Mouse (Mus musculus): ENCODE measurements around the gene Kalrn. TPM values are rescaled to one million over a fixed set of nuclear protein-coding genes. Genes with fewer than 3 reads are reported as not detected.
A peak's percentile ranks its signal among the peaks of the same experiment; 100 is the strongest.

The Kalrn gene
- total RNA-seq, 2 experiments from 2014 or later = 20.9 to 21.2 TPM

DNA sequence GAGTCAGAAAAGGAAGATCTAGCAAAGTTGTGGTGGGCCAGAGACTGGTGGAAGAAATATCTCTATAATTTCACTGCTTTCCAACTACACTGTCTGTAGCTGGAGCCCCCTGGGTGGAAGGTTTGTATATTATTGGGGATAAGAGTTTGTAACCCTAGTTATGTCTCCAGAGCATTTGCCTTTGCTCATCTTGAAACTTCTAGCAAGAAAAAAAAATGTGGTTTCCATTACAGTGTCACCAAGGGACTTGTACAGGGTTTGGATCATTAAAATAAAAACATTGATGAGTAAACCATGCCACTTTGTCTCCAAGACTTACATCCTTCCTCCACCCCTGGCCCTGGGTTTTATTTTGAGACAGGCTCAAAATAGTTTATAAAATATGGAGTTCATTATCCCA lies 71.2 kb downstream of the Kalrn start:
- no peak for DNase-seq

DNA sequence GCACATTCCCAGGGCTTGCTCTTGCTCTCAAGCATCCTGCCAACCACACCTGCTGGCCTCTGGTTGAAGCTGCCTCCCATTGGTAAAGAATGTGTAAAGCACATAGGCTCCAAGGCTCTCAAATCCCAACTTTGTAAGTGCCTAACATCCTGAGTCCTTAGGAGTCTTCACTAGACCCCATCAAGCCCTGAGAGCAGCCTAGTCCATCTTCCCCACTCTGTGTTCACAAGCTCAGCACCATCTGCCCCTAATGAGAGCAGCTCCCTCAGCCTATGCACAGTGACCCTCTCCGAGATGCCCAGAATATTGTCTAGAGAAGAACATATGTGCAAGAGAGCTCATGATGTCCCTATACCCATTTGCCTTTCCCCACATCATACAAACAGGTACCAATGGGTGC lies 78.6 kb downstream of the Kalrn start:
- DNase-seq = no peak

DNA sequence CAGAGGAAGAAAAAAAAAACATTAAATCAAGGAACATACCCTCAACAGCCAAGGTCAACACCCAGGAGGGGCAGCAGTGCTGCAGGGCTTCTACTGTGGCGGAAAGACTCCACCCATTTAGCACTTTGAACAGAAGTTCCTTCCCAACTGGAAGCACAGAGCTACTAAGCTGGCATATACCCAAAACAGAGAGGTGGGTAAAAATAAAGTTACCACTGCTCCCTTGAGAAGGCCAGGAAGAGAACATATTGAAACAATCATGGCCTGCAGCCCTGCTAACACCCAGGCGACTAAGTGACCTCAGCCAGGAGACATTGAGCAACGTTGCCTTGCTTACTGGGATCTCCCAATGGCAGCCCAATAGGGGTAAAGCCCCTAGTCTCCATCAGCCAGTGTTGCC lies 79.4 kb downstream of the Kalrn start:
- DNase-seq = peak; percentile 70 to 88

DNA sequence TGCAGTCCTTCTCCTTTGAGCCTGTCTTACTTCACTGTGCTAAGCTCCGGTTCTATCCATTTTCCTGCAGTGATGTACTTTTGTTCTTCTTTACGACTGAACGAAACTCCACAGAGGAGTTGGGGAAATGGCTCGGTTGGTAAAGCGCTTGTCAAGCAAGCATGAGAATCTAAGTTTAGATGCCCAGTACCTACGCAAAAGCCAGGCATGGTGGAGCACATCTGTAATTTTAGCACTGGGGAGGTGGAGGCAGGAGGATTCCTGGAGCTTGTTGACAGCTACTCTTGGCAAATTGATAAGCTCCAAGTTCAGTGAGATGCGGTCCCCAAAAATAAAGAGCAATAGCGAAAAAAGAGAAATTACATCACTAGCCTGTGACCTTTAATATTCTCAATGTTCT lies 82.1 kb downstream of the Kalrn start:
- DNase-seq = no peak

DNA sequence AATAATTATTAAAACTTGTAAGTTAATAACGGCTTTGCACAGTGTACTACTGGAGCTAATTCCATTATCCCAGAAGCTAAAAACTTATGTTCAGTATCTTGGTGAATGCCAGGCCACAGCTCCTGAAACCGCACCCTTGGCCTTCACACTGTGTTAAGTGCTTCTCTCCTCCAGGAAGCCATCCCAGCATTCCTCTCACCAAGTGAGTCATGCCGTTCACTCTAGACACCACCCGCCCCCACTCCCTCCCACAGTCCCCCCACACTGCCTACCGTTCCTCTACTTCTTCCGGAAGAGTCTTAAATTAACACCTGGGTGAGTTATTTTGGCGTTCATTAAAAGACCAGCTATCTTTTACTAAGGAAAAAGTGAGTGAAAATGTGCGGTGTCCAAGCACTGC lies 82.8 kb downstream of the Kalrn start:
- peak in 1 of 2 experiments; percentile 49 for DNase-seq

DNA sequence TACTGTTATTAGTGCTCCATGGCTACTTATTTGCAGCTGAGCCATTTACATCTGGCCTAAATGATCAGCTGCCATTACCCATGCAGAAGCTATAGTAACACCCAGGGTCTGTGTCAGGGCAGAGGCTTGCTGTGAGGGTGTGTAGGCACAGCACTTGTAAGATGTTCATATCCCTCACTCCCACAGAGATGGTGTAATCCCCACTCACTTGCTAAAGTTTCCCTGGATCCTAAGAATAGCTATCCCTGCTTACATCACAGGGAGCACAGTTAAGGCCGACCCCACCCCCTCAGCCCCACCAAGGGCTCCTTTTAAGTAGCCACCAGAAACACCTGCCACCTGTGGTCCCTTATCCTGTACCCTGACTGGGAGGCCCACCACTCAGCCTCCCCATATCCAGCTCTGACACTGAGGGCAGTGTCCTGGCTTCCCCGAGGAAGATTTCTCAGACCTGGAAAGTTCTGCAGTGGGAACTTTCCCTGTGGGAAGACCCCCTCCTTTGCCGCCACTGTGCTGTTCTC lies 83.5 kb downstream of the Kalrn start:
- DNase-seq = no peak

DNA sequence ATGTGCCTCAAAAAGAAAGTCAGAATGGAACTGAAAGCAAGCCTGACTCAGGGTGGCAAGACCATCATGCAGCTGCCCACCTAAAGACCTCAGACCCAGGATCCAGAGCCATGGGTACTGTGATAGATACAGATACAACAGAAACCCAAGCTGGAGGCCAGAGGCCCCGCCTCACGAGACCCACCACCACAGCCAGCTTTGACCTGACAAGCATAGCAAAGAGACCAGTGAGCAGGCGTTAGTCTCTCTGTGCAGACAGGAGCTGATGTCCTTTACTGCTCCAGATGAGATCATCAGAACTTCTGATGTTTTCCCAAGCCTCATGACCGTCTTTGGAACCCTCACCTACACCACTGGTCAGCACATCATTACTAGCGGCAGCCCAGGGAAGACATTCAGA lies 85.5 kb downstream of the Kalrn start:
- no peak for DNase-seq

DNA sequence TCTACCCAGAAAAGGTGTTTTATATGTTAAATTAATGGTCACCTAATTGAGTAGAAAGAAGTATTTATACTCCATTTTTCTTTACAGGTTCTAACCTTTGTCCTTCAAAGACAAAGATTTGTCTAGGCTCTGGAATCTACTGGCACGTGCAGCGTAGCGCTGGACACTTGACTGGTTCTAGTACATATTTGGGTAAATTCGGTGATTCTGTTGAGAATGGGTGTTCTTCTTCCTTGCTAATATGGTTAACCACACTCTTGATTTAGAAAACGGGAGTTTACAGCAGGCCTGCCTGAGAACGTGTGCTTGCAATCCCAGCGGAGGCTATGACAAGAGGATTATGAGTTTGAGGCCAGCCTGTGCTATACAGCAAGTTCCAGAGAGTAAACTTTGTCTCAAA lies 86.1 kb downstream of the Kalrn start:
- no peak for DNase-seq

DNA sequence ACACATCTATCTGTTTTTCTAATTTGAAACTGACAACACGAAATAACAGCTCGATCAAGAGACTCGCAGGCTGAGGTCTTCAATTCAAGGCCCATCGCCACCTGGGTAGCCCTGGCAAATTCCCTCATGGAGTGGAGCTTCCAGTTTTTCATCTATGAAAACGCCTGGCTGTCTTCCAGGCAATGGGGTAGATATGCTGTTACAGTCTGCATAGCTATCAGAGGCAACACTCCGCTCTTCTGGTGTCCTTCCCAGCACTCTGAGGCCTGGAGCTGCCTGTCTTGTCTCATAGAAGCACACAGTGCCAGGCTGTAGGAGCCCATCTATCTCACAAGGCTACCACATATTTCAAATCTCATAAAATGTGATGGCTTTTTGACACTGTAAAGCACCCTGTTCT lies 87.8 kb downstream of the Kalrn start:
- DNase-seq = peak in 1 of 2 experiments; percentile 20

DNA sequence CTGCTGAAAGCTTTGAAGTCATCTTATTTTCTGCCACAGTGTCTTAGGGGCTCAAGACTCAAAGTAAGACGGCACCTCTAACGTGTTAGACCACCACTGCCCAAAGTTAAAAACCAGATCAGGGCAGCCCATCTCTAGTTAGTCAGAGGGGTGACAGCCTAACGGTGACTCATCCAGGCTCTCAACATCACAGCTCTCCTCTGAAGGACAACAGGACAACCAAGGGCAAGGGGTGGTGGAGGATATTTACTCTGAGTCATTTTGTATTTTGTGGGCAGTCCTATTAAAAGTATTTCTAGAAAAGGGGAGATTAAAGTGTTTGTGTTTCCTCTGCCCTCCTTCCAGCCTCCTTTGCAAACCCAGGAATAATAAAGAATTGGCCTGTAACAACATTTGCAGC lies 88.4 kb downstream of the Kalrn start:
- no peak for DNase-seq

DNA sequence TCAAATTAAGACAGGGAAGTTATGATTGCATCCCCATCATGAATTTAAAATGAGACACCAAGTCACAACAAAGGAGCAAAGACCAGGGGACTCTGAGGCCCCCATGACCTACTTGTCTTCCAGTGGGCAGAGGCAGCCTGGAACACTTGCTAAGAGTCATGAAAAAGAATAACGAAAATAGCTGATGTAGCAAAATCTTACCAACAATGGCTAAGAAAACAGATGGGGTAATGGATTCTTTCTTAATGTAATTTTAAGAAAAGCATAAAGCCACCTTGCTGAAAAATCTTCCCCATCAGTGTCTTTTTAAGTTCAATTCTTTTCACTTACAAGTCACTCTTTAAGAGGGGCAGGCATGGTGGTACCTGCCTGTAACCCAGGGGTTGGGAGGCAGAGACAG lies 89.1 kb downstream of the Kalrn start:
- no peak for DNase-seq

DNA sequence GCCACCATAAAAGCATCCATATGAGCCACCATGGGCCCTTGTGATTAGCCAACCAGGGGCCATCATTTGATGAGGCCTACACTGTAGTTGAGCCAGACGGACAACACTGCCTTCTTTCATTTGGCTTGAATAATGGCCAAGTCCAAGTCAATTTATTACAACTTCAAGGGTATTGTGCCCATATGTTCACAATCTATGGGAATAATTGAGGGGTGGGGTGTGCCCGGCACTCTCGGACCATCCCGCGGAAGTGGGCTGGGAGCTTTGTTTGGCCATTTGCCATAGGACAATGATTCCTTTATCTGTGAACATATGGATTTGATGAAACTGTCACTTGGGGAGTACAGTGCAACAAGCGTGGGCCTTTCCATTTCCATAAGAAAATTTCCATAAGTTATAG lies 89.6 kb downstream of the Kalrn start:
- no peak for DNase-seq

DNA sequence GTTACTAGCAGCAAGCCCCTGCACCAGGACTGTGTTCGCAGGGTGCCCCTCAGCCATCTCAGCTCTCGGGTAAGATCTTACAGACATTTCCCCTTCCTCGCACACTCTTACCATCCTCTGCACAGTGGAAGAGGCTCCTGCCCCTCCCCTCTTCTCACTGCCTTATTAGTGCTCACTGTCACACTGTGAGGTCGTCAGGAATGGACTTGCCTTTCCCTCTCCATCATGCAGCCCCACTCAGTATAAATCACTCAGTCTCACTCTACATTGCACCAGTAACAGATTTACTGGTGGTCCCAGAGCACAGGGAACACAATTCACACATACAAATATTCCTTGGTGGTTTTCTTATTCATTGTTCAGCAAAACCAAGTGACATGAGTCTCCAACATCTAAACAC lies 98.6 kb downstream of the Kalrn start:
- no peak for DNase-seq

DNA sequence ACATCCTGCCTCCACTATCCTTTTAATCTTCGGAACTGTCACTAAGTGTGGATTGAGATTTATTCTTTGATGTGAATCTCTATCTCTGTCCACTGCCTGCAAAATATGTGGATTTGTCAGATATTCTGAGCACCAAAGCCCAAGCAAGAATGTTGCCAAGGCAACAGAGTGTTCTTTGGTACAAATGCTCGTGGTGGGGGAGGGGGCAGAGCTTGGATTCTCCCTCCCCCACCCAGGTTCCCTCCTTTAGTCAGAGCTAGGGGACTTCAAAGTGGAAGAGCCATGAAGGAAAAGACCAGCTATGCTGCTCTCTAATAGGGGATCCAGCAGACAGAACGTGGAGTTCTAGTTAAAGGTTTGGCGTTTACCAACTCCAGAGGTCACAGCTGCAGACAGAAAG lies 99.4 kb downstream of the Kalrn start:
- no peak for DNase-seq

DNA sequence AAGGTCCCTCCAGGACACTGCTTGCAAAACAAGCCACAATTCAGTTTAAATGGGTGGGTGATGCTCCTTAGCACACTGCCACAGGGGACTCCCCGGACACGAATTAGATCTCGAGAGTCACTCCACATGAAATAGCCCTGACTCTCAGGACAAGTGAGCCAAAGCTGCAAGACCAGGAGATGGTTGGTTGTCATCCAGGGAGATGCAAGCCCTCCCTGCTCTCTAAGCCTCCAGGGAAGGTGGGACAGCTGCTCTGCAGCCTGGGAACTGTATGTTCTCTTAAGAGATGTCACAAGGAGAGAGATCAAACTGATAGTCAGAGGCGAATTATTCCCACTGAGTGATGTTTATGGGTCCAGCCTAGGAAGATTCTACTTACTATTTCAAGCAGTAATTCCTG lies 101.9 kb downstream of the Kalrn start:
- peak in 1 of 2 experiments; percentile 37 for DNase-seq

DNA sequence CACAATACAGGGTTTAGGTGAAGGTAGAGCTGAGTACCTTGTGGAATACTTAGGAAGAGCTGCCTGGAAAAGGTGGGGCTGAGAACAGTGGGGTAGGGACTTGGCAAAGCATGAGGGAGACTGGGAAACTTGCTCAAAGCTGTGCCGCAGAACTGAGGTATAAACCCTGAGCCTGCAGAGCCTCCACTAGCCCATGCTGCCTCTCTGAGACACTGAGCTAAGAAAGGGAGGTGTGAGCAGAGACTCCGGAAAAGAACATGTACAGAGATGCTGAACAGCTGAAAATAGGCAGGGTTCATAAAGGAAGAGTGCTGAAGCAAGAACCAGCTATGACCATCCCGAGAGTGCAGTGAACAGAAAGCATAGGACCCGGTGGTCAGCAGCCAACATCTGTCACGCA lies 103.0 kb downstream of the Kalrn start:
- no peak for DNase-seq

DNA sequence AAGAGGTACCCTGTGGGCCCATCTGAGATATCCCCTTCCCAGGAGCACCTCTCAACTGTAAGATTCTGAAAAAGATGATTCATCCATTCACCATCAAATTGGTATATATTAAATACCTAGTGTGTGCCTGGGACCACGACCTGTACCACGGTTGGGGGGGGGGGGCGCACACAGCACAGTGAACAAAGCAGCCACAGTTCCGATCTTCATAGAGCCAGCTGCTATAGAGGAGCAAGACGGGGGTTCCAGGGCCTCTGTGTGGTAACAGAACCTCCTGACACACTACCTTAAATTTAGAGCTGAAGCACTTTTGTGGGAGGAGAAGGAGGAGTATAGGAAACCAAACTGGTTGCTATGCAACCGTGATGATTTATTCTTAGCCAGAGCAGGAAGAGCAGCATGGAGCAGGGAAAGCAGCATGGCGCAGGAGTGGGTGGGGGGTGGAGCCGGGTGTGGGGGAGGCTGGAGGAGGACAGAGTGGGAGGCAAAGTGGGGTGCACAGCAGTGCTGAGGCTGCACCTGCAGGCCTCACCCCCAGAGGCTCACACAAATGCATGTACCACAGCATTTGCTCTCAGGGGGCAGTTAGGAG lies 104.0 kb downstream of the Kalrn start:
- DNase-seq = peak; percentile 27 to 40

DNA sequence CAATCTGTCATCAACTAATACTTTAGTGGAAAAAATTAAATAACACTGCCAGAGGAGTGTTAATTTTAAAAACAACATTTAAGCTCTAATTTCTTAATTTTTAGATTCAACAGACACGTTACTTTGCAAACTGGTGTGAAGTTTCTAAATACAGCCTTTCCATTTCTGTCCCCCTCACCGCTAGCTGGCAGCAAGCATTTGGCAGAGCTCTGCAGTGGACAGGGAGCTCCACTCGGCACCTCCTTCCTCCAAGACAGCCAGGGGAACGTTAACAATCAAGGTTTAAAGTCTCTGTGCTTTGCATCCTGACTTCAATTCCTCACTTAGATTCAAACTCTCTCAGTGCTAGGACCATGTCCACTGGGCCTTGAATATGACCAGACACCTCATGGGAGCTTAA lies 106.7 kb downstream of the Kalrn start:
- DNase-seq = peak; percentile 53 to 54

DNA sequence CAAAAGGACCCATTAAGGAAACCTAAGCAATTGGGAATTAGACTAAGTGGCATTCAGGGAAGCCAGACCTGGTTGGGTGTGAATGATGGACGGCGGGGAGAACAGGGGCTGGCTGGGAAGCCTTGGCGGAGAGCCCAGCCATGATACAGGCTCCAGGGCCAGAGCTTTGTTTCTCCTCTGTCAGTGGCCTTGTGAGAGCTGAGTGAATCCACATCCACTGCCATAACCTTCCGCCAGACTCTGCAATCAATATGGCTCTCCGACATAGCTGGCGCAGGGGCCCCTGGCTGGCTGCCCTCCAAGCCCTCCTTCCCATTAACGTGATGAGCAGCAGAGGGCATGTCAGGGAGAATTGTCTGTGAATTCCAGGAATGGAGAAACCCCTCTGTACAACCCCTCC lies 117.0 kb downstream of the Kalrn start:
- DNase-seq = peak; percentile 58 to 63

DNA sequence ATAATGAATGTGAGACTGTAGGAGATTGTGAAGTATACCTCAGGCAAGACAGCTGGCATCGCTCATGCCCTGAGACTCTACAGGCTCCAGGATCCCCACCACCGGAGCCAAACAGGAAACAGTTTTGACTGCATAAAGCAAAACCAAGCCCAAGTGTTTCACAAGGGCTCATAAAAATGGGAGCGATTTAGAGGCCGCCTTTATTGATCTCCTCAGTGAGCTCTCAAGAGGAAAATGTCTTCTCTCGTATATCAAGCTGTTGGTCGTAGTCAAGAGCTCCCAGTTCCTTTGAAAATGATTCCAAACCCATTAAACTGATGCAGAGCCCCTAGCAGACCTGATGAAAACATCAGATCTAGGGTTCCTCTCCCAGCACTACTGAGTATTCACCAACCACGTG lies 127.7 kb downstream of the Kalrn start:
- no peak for DNase-seq

DNA sequence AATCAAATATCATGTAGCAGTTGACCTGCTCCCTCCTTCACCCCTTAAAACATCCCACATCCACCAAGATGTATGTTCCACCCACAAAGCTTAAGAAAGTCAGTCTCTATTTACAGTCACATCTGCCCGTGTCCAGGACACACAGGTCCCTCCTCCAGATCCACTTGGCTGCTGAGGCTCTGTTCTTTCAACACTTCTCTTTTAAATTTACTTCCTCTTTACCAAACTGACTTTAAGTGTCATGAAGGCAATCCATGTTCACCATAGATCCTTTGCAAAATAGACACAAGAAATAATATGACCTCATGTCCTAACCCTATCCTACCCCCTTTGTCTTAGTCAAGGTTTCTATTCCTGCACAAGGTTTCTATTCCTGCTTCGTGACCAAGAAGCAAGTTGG lies 131.6 kb downstream of the Kalrn start:
- DNase-seq = no peak

DNA sequence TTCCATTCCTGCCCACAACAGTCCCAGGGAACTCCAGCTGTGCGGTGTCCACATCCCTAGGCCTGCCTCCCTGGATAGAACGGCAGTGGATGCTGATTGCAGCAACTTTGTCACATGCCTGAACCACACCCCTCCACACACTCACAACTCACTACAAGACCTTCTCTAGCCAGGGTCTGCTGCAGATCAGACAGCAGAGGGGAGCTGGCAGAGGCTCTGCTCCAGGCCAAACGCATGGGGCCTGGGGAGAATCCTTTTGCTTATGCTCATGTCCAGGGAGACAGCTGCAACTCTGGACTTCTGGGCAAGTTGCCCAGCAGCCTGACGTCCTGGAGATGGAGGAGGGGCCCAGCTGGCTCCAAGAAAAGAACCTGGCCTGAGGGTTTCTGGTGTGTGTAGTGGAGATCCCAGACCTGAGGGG lies 132.3 kb downstream of the Kalrn start:
- peak; percentile 87 to 90 for DNase-seq

DNA sequence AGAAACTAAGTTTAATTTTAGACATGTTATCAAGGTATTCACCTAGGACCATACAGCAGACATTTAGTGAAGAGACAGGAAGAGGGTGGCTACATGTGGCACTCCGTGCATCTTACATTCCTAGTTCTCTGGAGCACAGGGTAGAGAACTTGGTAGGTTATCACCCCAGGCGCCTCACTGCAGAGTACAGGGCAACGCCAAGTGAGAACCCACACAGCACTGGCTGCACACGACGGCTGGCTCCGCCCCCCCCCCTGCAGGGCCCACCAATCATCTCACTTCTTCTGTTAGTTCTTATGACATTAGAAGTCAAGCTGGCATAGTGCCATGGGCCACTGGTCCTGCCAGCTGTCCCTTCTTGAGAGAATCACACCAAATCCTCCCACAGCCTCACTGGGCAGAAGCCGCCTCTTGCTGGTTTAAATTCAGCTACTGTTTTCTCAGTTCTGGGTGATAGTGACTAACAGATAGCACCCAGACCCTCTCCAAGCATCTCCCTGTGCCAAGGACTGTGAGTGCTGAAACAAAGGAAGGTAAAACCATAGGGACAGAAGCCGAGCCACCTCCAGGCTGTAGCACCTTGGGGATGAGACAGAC lies 133.2 kb downstream of the Kalrn start:
- DNase-seq = peak in 1 of 2 experiments; percentile 15

DNA sequence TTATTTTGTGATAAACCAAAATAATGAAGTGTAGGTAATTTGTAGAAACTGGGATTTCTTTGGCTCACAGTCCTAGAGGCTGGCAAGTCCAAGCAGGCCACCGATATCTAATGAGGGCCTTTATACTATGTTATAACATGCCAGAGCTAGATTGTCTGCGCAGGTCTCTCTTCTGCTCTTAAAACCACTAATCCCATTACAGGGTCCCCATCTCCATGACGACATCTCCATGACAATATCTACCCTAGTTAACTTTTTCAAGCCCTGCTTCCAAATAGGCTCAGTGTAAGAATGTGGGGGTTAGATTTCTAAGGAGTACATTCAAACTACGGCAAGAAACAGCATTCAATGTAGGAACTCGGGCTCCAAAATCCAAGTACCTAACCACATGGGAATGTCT lies 143.2 kb downstream of the Kalrn start:
- DNase-seq = no peak
